Mouse (Mus musculus) CH12.LX (cell line): ENCODE results near the gene Ace3. TPM values are rescaled to one million over a fixed set of nuclear protein-coding genes. Genes with fewer than 3 reads are reported as not detected.

Source experiments
- polyA plus RNA-seq: library from polyadenylated mRNA; unstranded; fragments of >175 nt; gene quantifications from 2 replicates; pipeline ENCODE4 v1.2.1, GENCODE M21; 2012; ENCODE audit warnings: low read depth; ENCODE audit not compliant: insufficient read length
- total RNA-seq, 2 experiments: library from RNA; depleted of rRNA; stranded (reverse); fragments of 300-350 nt in 1 of 2; fragments of >200 nt in 1 of 2; gene quantifications; 2 replicates each; pipeline ENCODE4 v1.2.3; 2012 to 2014

Gene Ace3
- total and polyA plus RNA-seq, 3 experiments: not detected

Other genes starting within 250 kb of the Ace3 start
- gene Cyb561, start 41.3 kb upstream of the Ace3 start, total RNA-seq (2012; rRNA removed): 2.6 and 3.9 TPM in 2 replicates
- gene Cyb561, start 41.3 kb upstream of the Ace3 start, total RNA-seq (2014; rRNA removed): 0.16 and 0.20 TPM in 2 replicates
- 0.18 and 0.51 TPM in 2 replicates for gene Cyb561, start 41.3 kb upstream of the Ace3 start, polyA plus RNA-seq
- gene Ace, start 26.7 kb upstream of the Ace3 start, total RNA-seq (2012; rRNA removed): 0.04 and 0.08 TPM in 2 replicates
- gene Ace, start 26.7 kb upstream of the Ace3 start, total RNA-seq (2014; rRNA removed): not detected in 2 replicates
- not detected in 2 replicates for gene Ace, start 26.7 kb upstream of the Ace3 start, polyA plus RNA-seq
- gene Kcnh6, start 13.4 kb downstream of the Ace3 start, total RNA-seq (2012; rRNA removed): 0.13 and 0.25 TPM in 2 replicates
- not detected in 2 replicates for gene Kcnh6, start 13.4 kb downstream of the Ace3 start, total RNA-seq (2014; rRNA removed)
- gene Kcnh6, start 13.4 kb downstream of the Ace3 start, polyA plus RNA-seq: 0.19 TPM in 2 replicates
- gene Dcaf7, start 42.2 kb downstream of the Ace3 start, total RNA-seq (2012; rRNA removed): 71.5 and 71.6 TPM in 2 replicates
- gene Dcaf7, start 42.2 kb downstream of the Ace3 start, total RNA-seq (2014; rRNA removed): 74.4 and 79.5 TPM in 2 replicates
- 83.1 and 93.4 TPM in 2 replicates for gene Dcaf7, start 42.2 kb downstream of the Ace3 start, polyA plus RNA-seq
- 35.7 and 35.8 TPM in 2 replicates for gene Taco1, start 71.4 kb downstream of the Ace3 start, total RNA-seq (2012; rRNA removed)
- gene Taco1, start 71.4 kb downstream of the Ace3 start, total RNA-seq (2014; rRNA removed): 32.6 and 33.2 TPM in 2 replicates
- 30.8 and 32.9 TPM in 2 replicates for gene Taco1, start 71.4 kb downstream of the Ace3 start, polyA plus RNA-seq
- gene Map3k3, start 89.9 kb downstream of the Ace3 start, total RNA-seq (2012; rRNA removed): 34.1 and 37.3 TPM in 2 replicates
- gene Map3k3, start 89.9 kb downstream of the Ace3 start, total RNA-seq (2014; rRNA removed): 28.8 and 30.3 TPM in 2 replicates
- gene Map3k3, start 89.9 kb downstream of the Ace3 start, polyA plus RNA-seq: 26.8 and 32.3 TPM in 2 replicates
- not detected in 2 replicates for gene Gm10840, start 166.2 kb downstream of the Ace3 start, total RNA-seq (2012; rRNA removed)
- not detected in 2 replicates for gene Gm10840, start 166.2 kb downstream of the Ace3 start, total RNA-seq (2014; rRNA removed)
- not detected in 2 replicates for gene Gm10840, start 166.2 kb downstream of the Ace3 start, polyA plus RNA-seq
- 249 and 275 TPM in 2 replicates for gene Limd2, start 166.2 kb downstream of the Ace3 start, total RNA-seq (2012; rRNA removed)
- gene Limd2, start 166.2 kb downstream of the Ace3 start, total RNA-seq (2014; rRNA removed): 344 and 367 TPM in 2 replicates
- gene Limd2, start 166.2 kb downstream of the Ace3 start, polyA plus RNA-seq: 520 and 563 TPM in 2 replicates
- 36.8 and 39.4 TPM in 2 replicates for gene Strada, start 207.5 kb downstream of the Ace3 start, total RNA-seq (2012; rRNA removed)
- gene Strada, start 207.5 kb downstream of the Ace3 start, total RNA-seq (2014; rRNA removed): 40.1 and 41.7 TPM in 2 replicates
- gene Strada, start 207.5 kb downstream of the Ace3 start, polyA plus RNA-seq: 48.7 and 51.7 TPM in 2 replicates
- 53.2 and 66.7 TPM in 2 replicates for gene Ccdc47, start 221.7 kb downstream of the Ace3 start, total RNA-seq (2012; rRNA removed)
- 44.5 and 46.1 TPM in 2 replicates for gene Ccdc47, start 221.7 kb downstream of the Ace3 start, total RNA-seq (2014; rRNA removed)
- gene Ccdc47, start 221.7 kb downstream of the Ace3 start, polyA plus RNA-seq: 80.8 and 94.1 TPM in 2 replicates
- 63.8 and 69.0 TPM in 2 replicates for gene Ddx42, start 222.3 kb downstream of the Ace3 start, total RNA-seq (2012; rRNA removed)
- gene Ddx42, start 222.3 kb downstream of the Ace3 start, total RNA-seq (2014; rRNA removed): 65.3 and 65.5 TPM in 2 replicates
- gene Ddx42, start 222.3 kb downstream of the Ace3 start, polyA plus RNA-seq: 89.1 and 94.6 TPM in 2 replicates